Mouse (Mus musculus) myocyte (in vitro differentiated cells): Measurements from ENCODE around the gene Irak2.

Source experiments
- MYOD1 ChIP-seq, 3 experiments: IDR thresholded peaks; one replicate each; pipeline ENCODE4 v1.6.1; 2011; ENCODE audit warnings: control low read depth in 2 of 3, low read depth in 2 of 3, mild to moderate bottlenecking in 2 of 3, moderate library complexity in 1 of 3; ENCODE audit not compliant: insufficient read length in 2 of 3, control insufficient read depth in 1 of 3
- MYOG ChIP-seq, 3 experiments: IDR thresholded peaks; one replicate each; pipeline ENCODE4 v1.6.1; 2011; ENCODE audit warnings: control low read depth in 2 of 3, low read depth in 2 of 3, mild to moderate bottlenecking in 2 of 3; ENCODE audit not compliant: insufficient read length in 2 of 3, control insufficient read depth in 1 of 3, insufficient read depth in 1 of 3
- POLR2A ChIP-seq: IDR thresholded peaks from one replicate; pipeline ENCODE4 v1.6.1; 2011; ENCODE audit warnings: low read depth, mild to moderate bottlenecking, control low read depth, moderate library complexity; ENCODE audit not compliant: insufficient read length
- POLR2AphosphoS2 ChIP-seq: IDR thresholded peaks from one replicate; pipeline ENCODE4 v1.6.1; 2011; ENCODE audit warnings: low read depth, control low read depth; ENCODE audit not compliant: insufficient read length
- TCF12 ChIP-seq: IDR thresholded peaks from one replicate; pipeline ENCODE4 v1.6.1; 2011; ENCODE audit warnings: mild to moderate bottlenecking, control low read depth; ENCODE audit not compliant: poor library complexity, insufficient read depth, severe bottlenecking
- USF1 ChIP-seq: IDR thresholded peaks from one replicate; pipeline ENCODE4 v1.6.1; 2011; ENCODE audit warnings: low read depth, mild to moderate bottlenecking, control low read depth, moderate library complexity

GRCm38 (mm10) chr6:113695203-113695602 lies 56.9 kb downstream of the Irak2 start:
- TF ChIP-seq MYOD1 (IDR thresholded peaks at IDR 0.05; ENCODE audit: control insufficient read depth in 1 of 3, insufficient read length in 2 of 3, low read depth in 2 of 3) (no peak), POLR2A (no peak), MYOG (IDR thresholded peaks at IDR 0.05; ENCODE audit: control insufficient read depth in 1 of 3, insufficient read depth in 1 of 3, insufficient read length in 2 of 3, low read depth in 2 of 3) (no peak), TCF12 (no peak), POLR2AphosphoS2 (no peak), USF1 (no peak)
